Mouse (Mus musculus): ENCODE measurements at regions not wholly inside any gene's neighbourhood (a gene's known extent, or its start where the extent isn't known, plus 50 kb on each side); places are given as distances from the start of the nearest gene placed in this dataset.

- TF ChIP-seq EP300 (IDR thresholded peaks at IDR 0.05; ENCODE audit: insufficient read depth, low read depth, low read length) (no peak), CTCF (IDR thresholded peaks at IDR 0.05; ENCODE audit: low read depth, low read length) (no peak), POLR2A (IDR thresholded peaks at IDR 0.05; ENCODE audit: insufficient read depth, low read length) (no peak)
Observed at GRCm38 (mm10) chr5:64435958-64436357, 279.9 kb downstream of the Tbc1d1 start.

Measured in ES-Bruce4 (cell line).